Mouse (Mus musculus) heart, adult 9 months (tissue): ENCODE data around the gene Lztfl1.
"Not testable (repeated sequence)": the region's sequence is repeated elsewhere in the genome, so short reads cannot be mapped to it uniquely, and the experiment has no call there.

Source experiments
- DNase-seq, 2 experiments: peaks; one replicate each; pipeline ENCODE4 v3.0.0; 2022; ENCODE audit warnings: low spot score in 2 of 2

Gene Lztfl1

DNA sequence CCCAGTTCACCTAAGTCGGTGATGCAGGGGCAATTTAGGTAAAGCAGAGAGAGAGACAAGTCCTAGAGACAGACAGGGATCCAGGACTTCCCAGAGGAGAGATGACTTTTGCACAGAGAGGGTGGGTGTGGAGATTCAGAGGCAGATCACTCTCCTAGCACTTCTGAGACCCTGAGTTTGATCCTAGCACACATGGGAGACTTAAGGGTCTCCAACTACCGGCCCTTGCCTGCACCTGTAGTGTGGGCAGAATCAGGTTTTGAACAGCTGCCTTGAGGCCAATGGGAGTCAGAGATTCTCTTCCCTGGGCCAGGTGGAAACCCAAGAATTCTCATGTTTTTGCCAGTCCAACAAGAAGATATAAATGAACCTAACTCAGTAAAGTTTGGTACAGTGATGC lies 38.3 kb downstream of the Lztfl1 start:
- DNase-seq = no peak

DNA sequence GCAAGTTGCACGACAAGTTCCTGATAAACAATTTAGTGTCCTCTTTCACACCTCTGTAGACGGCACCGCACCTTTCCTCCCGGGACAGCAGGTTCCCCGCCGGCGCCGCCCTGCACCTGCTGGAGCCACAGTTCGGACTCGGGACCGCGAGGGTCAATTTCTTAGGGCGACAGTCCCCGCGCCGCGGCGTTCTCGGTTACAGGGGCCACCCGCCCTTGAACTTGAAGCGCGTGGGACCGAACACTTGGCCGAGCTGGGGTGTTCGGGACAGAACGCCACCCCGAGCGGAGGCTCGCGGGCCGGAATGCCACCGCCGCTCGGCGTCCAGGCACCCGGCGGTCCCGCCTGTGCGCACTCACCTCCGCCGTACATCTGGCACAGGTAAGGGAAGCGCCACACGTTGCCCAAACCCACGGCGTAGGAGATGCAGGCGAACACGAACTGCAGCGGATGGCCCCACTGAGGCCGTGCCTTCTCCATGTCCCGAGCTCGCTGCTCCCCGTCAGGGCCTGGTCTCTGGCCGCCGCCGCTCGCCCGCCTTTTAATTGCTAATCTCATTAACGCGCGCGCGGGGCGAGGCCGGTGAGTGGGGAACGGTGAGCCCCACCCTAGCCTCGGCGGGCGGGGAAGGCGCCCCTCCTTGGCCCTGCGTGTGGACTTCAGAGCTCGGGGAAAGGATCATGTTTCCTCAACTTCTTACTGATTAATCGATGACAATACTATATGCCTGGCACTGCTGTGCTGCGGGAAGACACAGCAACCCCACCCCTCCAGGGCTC lies 39.0 kb downstream of the Lztfl1 start, which contains the start of the genes Ccr9 and Slc6a20a:
Ccr9 (plus strand) TSS at position 113 of the 779 bp plus-strand sequence.
Slc6a20a (minus strand) TSS at position 559 of the 779 bp plus-strand sequence.
- DNase-seq = no peak

- no peak for DNase-seq
These were observed 51.9 kb downstream of the Lztfl1 start for GRCm38 (mm10) chr9:123665645-123666044.

DNA sequence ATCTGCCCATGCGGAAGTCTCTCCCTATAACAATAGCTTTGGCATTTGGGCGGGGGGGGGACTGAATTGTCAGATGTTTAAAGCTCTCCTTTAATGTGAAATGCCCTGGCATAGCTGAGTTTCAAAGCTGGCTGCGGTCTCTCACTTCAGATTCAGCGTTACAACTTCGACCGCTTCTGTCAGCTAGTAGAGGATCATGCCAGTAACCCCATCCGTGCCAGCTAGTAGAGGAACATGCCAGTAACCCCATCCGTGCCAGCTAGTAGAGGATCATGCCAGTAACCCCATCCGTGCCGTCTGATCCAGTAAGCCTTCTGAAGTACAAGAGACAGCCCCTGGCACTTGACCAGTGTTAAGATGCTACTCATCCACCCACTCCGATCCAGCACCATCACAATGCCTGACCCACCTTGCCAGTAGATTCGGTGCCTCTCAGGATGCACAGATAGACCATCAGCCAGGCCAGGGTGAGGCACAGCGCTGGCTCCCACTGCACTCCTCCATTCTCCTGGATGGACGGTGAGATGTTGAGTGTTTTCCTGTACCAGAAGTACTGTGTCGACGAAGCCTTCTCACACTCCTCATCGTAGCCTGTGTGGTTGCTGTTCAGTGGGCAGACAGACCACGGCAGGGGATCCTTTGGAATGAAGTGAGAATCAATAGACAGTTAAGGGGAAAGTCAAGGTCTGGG lies 57.4 kb downstream of the Lztfl1 start:
- not testable (repeated sequence) for DNase-seq

DNA sequence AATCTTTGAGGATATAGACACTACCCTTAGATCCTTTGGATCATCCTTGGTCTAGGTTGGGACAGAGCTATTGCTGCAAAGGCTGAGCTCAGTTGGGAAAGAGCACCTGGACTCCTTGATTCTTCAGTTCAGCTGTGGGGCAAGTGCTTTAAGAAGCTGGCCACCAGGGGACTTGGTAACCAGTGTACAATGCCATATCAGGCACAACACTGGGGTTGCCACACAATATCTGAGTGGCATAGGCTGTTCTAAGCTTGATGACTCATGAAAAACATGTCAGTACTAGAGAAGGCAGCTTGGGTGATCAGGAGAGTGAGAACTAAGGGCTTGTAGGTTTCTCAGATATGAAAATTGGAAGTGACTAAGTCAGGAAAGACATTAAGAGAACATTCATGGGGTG lies 58.5 kb downstream of the Lztfl1 start:
- no peak for DNase-seq

DNA sequence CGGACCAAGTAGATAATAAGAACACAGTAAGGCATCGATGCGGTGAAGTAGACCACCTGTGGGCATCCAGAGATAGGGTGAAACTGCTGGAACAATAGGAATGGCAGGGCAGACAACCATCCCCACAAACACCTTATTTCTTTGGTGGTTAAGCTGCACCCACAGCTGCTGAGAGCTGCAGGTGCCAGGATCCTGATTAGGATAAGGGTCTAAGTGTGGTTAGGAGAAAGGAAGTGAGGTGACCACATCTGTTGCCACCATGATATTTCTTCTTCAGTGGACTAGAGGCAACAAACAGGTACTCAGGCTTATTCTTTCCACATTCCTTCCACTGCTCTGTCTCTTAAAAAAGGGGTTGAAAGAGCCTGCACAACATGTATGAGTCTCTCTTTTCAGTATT lies 60.0 kb downstream of the Lztfl1 start:
- DNase-seq = no peak

- no peak for DNase-seq
These were observed 66.1 kb downstream of the Lztfl1 start for GRCm38 (mm10) chr9:123651369-123651768.

DNA sequence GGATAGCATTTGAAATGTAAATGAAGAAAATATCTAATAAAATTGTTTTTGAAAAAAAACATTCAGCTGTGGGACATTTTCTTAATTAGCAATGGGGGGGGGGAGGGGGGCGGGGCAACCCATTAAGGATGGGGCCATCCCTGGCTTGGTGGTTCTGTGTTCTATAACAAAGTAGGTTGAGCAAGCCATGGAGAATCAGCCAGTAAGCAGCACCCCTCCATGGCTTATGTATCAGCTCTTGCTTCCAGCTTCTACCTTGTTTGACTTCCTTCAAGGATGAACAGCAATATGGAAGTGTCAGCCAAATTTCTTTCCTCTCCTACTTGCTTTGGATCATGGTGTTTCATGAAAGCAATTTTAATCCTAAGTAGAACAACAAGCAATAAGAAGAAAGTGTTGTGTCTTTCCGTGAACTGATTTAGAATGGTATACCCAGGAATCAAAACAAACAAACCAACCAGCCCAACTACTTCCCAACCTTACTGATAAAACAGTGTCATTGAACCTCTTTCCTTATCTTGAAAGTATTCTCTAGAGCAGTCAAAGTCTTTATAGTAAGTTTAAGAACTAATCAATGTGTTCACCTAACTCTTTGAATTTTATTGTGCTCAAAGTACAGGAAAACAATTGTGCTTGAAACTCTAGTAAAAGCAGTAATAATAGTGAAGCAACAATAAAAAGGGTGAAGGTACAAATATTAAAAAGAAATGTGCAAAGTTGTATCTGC lies 67.5 kb downstream of the Lztfl1 start:
- DNase-seq = no peak
